Mouse (Mus musculus) layer of hippocampus, adult 8-10 months (tissue): Measurements from ENCODE around the gene Gm5475. TPM values are rescaled to one million over a fixed set of nuclear protein-coding genes. Genes with fewer than 3 reads are reported as not detected.
A peak's percentile ranks its signal among the peaks of the same experiment; 100 is the strongest.
"Not testable (repeated sequence)": the region's sequence is repeated elsewhere in the genome, so short reads cannot be mapped to it uniquely, and the experiment has no call there.

Experiments used
- DNase-seq, 2 experiments: peaks; one replicate each; pipeline ENCODE4 v3.0.0; 2022; ENCODE audit warnings: low spot score in 2 of 2
- total RNA-seq, 4 experiments: library from RNA; stranded (reverse); gene quantifications; 2 replicates each; pipeline ENCODE4 v1.2.4; 2022

The Gm5475 gene
- total RNA-seq, result not detected

DNA sequence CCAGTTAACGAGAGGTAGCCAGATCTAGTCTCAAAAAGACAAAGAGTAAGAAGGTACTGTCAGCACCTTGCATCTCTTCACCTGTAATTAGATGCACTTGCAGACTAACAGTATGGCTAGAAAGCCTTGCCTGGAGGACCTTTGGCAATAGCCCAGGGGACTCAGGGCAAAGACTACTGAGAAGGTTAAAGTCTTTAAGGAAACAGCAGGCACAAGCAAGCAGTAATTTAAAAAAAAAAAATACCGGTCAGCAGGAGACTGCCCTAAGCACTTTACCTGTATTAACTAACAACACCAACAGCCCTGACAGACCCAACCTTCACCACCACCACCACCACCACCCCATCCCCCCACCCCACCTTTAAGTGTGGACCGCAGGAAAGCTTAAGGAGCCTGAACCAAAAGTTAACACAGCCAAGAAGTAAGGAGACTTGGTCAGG is at the start of gene Gm5475:
Gene Gm5475, plus strand, starts transcription at position 390 of the 440 bp plus-strand sequence.
- not testable (repeated sequence) for DNase-seq

DNA sequence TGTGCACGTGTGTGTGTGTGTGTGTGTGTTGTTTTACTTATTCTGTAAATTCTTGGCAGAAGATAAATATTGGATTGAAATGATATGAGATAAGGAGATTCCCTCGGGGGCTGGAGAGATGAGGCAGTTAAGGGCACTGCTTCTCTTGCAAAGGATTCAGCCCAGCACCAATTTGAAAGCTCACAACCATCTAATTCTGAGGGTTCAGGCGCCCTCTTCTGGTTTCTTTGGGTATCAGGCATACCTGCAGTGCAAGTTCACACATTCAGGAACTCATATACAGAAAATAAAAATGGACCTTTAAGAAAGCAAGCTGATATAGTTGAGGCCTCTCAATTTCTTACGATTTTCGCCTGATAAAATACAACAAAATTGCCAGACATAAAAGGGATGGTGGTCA is 46.9 kb upstream of the Gm5475 start:
- peak; percentile 43 to 82 for DNase-seq

DNA sequence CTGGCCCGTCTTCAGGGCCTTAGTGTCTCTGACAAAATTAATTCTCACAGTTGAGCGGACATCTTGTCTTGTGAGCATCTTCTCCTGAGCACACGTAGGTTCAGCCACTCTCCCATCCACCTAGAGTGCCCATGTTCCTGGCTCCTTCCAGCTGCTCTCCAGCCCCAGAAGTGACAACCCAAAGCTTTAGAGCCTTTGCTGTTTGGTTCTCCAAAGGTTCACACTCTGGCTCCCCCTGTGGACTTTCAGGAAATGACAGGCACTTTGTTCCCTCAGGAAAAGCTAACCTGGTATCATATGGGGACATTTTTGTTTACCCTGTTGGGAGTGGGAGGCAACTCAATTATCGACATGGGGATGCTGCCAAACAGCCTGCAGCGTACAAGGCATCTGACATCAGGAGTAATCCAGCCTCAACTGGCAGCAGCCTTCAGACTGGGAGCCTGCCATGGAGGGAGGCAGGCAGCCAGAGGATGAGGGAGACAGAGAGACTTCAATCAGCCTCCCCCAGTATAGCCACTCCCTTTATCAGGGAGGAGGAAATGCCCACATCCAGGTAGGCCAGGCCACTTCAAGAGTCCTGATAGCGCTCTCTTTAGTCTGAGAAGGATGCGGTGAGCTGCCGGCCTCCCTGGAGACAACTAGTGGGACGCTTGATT is 44.0 kb upstream of the Gm5475 start:
- DNase-seq, result peak; percentile 25 to 42

DNA sequence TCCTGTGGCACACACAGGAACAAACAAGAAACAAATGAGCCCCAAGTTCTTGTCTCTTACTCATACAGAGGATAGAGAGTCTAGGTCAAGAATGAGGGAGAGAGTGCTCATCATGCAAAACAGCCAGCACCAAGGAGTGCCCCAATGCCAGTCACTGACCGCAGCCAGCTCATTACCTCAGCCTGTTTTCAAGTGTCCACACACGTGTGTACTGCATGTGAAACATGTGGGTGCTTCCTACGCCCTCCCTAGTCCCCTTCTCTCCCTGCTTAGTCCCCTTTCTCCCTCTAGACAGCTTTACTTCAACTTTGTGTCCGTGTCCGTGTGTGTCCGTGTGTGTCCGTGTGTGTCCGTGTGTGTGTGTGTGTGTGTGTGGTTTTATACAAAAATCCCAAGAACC is 42.3 kb upstream of the Gm5475 start:
- DNase-seq, result no peak

DNA sequence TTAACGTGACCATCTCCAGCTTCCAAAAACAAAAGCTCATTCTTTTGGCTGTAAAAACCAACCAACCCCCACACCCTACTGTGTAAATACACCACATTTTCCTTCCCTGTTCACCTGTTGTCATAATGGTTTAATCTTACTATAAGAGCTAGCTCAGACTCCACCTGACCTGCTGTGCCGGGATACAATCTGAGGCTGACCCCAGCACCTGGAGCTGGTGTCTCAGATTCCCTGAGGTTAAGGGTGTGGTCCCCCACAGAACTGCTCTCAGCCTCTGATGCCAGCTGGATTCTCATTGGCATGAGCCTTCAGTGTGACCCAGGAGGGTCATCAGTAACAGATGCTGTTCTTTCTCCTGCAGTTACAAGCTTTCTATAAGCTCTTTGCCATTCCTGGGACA is 41.8 kb upstream of the Gm5475 start:
- no peak for DNase-seq

DNA sequence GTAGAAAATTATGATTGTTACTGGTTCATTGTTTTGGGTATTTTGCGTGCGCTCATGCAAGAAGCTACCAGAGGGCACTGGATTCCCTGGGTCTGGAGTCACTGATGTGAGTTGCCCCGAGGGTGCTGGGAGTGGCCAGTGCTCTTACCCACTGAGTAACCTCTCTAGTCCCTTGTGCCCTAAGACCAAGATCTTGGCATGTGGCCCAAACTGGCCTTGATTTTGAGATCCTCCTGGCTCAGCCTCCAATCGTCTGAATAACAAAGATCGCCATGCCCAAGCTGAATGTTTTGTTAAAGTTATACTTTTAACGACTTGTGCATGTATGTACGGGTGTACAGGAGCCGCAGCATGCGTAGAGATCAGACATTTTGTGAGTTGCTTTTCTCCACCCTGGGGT is 36.2 kb upstream of the Gm5475 start:
- DNase-seq, result no peak

DNA sequence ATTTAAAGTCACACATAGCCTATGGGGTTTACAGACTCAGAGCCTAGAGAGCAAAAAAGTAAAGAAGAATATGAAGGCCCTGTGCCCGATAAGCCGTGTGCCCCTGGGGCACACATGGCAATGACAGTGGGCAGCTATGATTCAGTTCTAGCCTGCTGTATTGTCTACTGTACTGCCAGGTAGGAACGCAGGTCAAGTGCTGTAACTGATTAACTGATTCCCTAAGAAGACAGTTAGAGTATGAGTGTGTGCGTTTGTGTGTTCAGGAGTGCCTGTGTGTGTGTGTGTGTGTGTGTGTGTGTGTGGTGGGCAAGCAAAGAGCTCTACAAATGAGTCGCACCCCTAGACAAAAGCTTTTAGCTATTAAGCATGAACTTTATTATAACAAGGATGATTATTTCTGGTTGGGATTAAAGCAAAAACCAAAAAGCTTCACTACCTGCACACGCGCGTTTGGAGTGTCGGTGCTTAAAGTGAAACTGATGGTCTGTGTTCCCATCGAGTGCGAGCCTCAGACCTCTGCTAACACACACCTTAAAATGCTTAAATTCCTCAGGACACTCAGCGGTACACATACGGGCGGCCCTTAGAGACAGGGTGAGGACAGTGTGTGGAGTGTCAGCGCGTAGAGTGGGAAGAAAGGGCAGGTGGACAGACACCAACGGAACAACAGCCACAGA is 34.3 kb upstream of the Gm5475 start:
- DNase-seq, result no peak

DNA sequence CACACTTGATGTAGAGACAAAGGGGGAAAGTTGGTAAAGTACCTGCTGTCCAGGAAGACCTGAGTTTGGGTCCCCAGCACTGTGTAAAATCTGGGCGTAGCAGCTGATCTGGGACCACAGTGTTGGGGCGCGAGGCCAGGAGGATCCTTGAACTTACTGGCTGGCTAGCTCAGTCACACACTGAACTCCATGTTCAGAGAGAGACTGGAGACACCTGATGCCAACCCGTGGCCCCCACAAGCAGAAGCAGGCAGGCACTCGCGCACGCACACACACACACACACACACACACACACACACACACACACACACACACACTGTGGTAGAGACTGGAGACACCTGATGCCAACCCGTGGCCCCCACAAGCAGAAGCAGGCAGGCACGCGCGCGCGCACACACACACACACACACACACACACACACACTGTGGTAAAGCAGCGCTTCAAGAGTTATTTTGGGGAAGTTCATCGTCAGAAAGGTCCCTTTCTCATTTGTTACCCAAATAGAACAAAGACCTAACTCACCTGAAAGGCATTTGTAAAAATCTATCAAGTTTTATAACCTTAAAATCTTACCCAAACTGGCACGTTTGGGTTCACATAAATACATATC is 33.6 kb upstream of the Gm5475 start:
- DNase-seq, result no peak

DNA sequence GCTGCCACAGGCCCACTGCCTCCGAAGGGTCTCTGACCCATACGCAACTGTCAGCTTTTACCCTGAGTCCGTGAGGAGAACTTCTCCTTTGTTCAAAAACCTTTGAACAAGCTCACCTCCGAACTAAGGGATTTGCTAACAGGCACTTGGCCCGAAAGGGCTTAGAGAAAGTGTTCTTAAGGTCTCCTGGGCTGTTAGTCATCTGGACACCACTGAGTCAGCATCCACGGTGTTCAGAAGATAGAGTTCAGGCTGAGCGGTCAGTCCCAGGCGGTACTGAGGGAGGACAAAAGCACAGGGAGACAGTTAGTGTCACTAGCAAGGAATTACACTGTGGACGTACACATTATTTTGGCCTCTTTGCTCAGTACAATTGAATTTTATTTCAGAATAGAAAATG is 33.1 kb upstream of the Gm5475 start:
- no peak for DNase-seq

DNA sequence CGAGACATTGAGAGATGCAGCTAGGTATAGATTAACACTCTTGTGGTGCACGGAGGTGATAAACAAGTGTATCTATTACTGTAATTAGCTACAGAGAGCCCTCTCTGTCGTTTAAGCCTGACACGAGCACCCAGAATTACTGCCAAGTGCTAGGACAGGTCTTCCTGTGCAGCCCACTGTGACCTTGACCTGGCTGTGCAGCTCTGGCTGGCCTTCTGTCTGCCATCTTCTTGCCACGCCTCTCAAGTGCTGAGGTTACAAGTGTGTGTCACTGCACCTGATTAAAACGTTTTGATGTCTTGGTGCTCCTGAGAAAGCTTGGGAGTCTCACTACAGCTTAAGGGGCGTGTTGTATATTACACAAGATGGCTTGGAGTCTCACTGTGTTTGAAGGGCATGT is 30.9 kb upstream of the Gm5475 start:
- no peak for DNase-seq

DNA sequence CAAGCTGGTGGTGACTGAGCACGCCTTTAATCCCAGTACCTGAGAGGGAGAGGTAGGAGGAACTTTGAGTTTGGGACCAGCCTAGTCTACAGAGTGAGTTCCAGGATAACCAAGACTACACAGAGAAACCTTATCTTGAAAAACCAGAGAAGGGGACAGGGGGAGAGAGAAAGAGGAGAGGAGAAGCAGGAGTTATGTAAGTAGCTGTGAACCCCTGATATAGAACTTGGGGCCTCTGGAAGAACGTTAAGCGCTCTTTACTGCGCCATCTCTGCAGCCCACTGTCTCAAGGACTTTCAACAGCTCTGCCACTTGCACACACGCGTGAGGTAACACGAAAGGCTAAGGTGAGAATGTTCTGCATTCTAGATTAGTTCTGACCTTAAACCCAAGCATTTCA is 30.3 kb upstream of the Gm5475 start:
- no peak for DNase-seq

DNA sequence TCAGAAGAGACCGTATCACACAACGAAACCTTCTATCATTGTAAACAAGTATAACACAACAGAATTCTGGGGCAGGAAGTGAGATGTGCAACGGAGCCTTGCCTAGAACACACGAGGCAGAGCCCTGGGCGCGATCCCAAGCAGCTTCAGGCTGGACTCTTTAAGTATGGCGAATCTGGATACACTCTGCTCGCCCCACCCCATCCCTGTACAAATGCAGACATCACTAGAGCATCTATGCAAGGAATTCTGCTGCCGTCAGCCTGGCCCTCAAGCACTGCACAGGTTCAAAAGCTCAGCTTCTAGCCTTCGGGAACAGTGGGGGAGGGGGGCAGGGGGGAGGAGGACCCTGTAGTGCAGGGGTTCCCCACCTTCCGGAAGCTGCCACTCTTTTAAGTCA is 28.9 kb upstream of the Gm5475 start:
- DNase-seq, result no peak

DNA sequence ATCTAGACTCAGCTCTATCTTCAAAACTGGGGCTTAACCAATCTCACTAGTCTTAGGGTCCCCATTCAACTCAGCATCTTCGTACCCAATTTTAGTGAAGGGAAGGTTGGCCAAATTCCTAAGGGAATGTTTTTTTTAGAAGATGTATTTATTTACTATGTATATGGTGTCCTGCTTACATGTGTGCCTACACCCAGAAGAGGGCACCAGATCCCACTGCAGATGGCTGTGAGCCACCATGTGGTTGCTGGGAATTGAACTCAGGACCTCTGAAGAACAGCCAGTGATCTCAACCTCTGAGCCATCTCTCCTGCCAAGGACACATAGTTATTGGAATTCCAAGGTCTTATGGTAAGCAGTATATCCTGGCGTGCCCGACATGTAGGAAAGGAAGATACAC is 26.4 kb upstream of the Gm5475 start:
- no peak for DNase-seq

DNA sequence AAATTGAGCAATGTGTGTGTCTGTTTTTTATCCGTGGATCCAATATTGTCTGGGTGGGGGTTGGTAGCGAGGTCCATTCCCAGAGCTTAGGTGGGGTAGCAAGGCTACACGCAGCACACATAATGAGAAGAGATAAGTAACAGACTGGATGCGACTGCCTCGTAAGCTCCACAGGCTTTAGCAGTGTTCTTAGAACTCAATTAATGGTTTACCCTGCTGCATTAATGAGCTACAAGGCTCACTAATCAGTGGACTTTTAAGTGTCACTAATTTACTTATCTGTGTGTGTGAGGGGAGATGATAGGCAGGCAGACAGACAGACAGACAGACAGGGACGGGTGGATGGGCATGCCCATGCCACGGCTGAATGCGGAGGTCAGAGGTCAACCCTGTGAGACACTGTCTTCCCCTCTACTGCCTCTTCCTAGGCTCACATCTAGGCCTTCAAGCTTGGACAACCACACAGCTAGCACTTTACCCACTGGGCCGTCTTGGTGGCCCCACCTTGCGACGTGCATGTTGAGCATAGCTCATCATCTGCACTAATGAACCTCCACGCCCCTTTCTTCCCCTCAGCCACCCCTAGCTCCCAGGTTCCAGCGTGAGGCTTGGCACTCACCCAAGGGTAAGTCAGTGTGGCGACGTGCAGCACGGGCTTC is 21.2 kb upstream of the Gm5475 start:
- no peak for DNase-seq

DNA sequence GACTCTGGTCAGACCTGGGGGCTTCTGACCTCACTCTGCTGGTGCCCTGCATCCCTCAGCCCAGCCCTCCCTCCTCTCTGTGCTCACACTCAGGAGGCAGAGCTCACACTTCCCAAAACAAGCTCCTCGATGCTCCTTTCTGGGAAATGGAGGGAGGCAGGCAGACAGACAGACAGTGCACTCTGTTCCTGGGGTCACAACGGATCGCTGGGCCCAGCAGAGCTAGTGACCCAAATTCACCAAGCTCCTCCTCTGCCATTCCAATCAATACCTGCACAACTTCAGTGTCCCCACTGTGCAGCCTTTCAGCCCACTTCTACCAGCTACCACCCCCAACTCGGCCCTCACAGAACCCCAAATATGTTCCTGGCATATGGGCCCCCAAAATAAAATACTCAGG is 20.1 kb upstream of the Gm5475 start:
- no peak for DNase-seq

DNA sequence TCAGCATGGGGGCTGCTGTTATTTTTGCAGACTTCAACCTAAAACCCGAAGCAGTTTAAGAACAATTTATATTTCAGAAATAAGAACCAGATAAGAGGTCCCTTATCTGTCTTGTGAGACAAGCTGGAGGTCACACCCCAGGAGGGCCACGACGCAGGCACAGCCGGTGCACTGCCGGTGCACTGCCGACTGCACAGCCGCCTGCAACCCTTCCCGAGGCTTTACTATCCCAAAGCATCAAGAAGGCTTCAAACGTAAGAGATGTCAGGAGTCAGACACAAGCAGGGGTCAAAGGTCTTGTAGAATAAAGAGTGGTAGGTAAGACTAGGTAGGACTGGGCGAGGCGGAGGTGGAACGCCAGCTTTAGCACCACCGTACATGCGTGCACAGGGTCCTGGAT is 19.6 kb upstream of the Gm5475 start:
- no peak for DNase-seq

DNA sequence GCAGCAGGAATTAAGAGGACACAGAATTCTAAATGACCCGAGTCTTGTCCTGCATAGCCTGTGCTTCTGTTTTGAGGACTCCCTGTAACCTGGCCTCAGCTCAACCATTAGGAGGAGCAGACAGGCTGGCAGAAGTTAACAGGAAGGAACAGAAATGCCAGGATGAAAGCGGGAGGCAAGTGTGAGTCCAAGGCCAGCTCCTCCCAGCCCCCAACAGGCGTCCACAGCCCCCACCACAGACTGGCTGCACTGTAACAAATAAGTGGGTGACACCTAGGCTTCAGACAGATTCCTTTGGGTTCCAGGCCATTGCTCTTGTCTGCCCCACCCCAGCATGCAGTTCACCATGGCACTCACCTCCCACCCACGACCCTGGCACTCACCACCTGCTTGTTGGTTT is 19.1 kb upstream of the Gm5475 start:
- DNase-seq, result no peak

DNA sequence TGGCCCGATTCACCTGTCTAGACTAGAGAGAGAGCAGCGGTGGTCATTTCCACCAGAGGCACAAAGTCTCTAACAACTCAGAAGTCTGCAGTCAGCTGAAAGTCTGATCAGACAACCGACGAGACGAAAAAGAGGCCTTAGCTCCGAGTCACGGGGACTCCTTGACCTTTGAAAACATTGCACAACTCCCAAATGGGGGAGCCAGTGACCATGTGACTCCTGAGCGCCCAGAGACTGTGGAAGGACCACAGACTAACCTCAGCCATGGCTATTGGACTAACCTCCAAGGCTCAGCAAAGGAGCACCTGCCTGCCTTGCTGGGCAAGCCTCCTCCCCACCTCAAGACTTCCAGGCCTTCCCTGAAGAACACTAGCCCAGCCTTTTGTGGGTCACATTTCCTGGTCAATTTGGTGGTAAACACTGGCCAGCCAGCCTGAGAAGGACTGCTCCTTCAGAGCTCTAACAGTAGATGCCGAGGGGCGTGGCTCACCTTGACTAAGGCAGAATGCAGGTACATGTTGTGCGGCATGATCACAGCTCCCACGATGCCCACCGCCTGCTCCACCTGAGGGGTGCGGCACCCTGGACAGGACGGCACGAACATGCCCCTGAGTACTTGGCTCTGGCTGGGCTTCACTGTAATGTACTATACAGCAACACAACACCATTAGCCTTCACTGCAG is 18.5 kb upstream of the Gm5475 start:
- DNase-seq, result no peak

DNA sequence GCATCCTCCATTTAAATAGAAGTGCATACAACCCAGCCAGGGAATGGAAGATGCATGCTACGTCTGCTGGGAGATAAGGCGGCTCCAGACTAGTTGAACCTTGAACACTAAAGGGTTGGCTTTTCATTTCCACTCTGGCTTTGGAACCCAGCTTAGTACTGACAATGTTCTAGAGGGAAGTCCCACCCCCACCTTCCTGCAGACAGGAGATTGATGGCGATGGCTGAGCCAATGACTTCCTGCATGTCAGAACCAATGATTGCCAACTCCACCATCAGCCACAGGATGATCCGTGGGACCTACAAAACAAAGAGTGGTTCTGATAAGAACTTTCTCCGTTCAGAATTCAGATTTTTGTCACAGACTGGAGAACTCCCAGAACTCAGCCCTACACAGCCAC is 15.9 kb upstream of the Gm5475 start:
- no peak for DNase-seq

DNA sequence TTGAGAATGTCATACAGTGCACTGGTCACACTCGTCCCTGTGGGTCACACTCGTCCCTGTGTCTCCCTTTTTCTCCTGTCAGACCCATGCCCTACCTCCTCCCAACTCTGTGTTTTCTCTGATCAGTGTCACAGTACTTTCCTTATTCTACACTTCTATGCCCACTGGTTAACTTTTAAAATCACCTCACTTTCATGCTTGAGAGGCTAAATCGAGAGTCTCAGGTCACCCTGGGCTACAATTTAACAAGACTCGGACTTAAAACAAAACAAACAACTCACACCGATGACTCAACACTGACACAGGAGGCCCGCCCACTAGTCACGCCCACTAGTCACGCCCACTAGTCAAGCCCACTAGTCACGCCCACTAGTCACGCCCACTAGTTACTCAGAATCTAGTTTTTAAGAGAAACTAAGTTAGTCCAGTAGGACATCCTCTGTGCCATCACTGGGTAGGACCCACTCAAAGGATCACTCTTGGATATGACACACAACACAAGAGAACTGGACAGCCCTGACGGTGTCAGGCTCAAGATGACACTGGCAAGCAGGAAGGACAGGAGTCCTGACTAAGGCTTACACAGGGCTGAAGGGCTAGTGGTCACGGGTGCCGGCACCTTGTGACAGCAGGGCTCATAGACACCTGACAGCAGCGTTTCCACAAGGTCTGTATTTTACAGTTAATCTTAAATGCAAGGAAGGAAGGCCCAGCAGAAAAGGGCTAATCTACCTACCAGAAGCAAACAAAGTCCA is 10.9 kb upstream of the Gm5475 start:
- DNase-seq, result no peak

DNA sequence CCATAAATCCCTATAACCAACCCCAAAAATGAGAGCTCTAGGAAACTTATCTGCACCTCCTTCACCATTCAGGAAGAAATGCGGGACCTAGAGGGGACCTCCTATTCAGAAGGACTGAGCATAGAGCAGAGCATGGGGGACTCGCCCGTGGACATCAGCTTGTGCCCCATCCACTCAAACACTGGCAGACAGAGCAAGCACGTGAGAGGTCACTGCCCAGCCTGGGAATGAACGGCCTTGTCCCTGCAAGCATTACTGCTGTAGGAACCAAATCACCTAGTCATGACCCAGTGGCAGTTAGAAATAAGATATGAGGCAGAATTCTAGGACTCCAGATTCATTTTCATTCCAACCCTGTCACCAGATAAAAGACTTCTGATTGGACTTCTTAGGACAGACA is 10.2 kb upstream of the Gm5475 start:
- no peak for DNase-seq
